Mouse (Mus musculus) ES-Bruce4 (cell line): ENCODE results near the gene Lpcat1.

ENCODE experiments used
- CTCF ChIP-seq: IDR thresholded peaks from one replicate; pipeline ENCODE4 v1.8.1; 2011; ENCODE audit warnings: low read depth, low read length
- POLR2A ChIP-seq: IDR thresholded peaks from one replicate; pipeline ENCODE4 v1.8.1; 2011; ENCODE audit warnings: low read length; ENCODE audit not compliant: insufficient read depth

GRCm38 (mm10) chr13:73467421-73468237 is 632 bp downstream of the Lpcat1 start:
- no peak for TF ChIP-seq POLR2A
- TF ChIP-seq CTCF, result no peak
